Mouse (Mus musculus): ENCODE results near the gene Ip6k1. TPM values are rescaled to one million over a fixed set of nuclear protein-coding genes. Genes with fewer than 3 reads are reported as not detected.

Gene Ip6k1
- polyA plus RNA-seq, 1 experiment = 90.7 TPM

DNA sequence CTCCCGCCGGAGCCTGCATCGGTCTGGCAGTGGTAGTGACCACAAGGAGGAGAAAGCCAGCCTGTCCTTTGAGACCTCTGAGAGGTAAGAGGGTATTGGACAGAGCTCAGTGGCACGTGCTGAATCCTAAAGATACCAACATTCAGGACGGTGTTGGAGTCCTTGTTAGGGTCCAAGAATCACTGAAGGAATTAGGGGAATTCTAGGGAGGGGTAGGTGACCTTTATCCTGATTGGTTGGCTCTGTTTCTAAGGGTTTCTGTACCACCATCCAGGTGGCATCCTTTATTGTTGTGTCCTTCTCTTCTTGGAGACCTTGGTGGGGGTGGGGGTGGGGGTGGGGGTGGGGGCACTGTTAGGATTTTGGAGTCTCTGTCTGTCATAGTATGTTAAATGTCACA is 29.8 kb downstream of the Ip6k1 start:
- no peak for DNase-seq (ENCODE audit: low spot score)

DNA sequence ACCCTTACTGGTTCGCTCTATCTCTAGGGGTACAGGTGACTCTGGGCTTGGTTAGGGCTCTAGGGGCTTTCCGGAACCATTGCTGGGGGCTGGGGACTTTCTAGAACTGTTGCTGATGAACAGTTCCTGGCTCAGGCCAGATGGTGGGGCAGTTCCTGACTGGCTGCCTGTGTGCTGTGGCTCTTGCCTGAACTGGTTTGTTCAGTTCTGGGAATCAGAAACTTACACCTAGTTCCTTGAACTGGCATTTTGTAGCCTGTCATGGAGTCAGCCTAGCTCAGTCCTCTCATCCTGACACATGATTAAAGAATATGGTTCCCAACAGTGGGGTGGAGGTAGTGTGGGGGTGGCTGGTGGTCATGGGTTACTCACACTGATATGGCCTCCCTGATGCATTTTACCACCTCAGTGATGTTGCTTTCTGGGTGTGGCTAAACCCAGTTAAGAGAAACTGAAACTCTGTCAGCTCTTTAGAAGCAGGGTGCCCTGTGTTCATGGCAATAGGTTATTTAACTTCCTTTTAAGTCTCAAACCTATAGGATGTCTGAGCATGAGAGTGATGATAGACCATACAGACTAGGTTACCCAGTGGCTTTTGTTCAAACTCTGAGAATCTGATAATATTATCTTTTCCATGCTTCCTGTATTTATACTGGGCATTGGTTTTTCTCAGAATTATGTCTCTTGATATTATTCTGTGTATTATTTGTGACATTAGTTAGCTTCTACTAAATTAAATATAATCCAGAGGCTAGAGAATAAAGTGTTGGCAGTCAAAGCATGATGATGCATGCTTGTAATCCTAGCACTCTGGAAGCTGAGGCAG is 33.2 kb downstream of the Ip6k1 start:
- DNase-seq (ENCODE audit: low spot score) = no peak

DNA sequence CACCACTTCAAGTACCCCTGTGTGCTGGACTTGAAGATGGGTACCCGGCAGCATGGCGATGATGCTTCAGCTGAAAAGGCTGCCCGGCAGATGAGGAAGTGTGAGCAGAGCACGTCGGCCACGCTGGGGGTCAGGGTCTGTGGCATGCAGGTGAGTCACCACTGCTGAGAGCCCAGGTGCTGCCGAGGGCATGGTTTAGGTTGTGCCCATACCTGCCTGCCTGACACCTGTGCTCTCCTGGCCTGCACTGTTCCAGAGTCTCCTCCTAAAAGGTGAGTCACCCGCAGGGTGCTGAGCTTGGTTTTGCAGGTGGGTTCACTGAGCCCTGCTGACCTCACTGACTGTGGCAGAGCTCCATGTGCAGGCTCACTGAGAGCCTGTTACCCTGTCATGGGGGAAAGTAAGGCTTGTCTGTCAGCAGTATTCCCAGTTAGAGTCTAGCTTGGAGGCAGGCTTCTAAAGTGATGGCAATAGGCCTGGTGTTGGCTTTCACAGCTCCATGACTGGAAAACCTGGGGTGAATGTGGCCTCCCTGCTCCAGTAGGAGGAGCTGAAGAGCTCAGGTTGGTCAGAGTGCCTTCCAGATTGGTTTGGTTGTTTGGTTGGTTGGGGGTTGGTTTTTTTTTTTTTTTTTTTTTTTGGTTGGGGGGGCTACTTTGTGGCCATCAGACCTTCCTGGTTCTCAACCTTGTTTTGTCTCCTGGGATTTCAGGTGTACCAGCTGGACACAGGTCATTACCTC is 42.6 kb downstream of the Ip6k1 start:
- peak; percentile 33 for DNase-seq (ENCODE audit: low spot score)

DNA sequence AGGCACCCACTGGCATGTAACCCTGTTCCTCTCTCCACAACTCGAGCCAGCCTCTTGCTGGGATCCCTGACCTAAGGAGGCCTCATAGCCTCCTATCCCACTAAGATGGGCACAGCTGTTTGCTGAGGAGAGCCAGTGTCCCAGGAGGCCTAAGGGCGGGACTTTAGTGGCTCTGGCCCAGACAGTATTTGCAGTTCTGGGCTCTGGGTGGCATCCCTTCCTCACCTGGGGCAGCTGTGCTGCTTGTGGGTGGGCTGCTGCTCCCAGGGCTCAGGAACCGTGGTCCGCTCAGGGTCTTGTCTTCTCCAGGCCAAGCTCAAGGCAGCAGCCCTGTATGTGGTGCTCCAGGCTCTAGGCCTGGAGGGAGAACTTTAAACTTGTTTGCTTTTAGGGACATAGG is 44.3 kb downstream of the Ip6k1 start:
- DNase-seq (ENCODE audit: low spot score) = no peak

DNA sequence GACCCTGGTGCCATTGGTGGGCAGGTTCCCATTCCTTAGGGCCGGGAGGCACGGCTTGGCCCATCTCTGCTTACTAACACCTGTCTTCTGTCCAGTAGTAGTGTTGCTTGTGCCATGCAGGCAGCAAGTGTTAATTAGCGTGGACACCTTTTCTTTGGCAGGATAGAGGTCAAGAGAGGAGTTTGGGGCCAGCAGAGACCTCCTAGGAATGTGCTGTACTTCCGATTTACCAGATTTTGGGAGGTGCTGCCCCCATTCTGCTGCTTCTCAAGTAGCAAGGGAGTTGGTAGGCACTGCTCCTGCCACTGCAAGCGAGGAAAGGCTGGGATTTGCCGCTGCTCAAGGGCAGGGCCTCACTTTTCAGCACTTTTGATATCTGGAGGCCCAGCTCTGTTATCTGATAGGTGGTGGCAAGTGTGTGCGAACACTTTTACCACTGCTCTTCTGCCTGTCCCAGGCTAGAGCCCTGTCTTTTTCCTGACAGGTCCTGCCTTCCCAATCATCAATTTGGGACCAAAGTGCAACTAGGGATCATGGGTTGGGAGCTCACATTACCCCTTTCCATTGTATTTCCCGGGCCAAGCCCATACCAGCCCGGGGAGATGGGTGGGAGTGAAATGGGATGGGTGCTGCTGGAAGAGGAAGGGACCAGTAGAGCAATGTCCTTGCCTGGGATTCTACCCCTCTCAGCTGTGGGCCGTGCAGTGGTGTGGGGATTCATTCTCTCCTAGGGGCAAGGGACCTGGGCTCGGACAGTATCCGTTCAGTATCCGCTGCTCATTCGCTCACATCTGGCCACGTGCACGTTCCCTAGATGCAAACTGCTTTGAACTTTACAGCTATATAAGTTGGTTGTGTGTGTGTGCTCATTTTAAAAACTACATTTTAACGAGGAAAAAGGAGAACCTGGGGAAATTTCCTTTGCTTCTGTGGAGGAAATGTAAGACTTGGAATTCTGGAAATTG is 45.6 kb downstream of the Ip6k1 start:
- no peak for DNase-seq (ENCODE audit: low spot score)

DNA sequence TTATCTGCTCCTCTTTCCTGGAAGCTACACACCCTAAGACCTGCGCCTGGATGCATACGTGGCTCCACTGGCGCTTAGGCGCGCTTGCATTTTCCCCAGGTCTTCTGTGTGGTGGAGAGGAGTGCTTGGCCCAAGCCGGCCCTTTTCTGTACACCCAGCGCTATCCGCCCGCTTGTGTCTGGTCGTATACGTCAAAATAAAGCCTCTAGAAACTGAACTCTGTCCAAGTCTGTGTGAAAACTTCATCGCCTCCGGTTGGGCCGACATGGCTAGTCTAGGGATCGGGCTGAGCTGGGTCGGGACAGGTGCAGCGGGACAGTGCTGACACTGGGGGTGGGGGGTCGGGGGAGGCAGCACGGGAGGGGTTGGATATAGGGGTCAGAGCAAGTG is 46.3 kb downstream of the Ip6k1 start:
- DNase-seq (ENCODE audit: low spot score) = peak; percentile 41

DNA sequence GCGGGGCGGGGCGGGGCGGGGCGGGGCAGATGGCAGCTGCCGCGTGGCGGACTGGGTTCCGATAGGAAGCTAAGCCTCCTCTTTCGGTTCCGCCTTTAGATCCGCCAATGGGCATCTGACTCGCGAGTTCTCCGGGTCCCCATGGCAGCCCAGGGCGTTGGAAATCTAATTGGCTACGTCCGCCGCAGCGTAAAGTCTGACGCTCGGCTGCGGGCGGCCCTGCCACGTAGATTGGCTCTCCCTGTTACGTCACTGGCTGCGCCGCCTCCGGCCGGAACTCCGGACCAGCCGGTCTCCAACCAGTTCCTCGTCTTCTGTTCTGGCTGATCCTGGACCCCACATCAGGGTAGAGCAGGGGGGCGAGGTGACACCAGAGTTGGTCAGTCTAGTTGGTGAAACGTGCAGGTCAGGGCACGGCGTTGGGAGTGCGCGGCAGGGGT is 46.7 kb downstream of the Ip6k1 start, which contains the start of gene Gmppb:
Gene Gmppb (plus strand): TSS at position 227 of the 440 bp plus-strand sequence.
- DNase-seq (ENCODE audit: low spot score) = peak; percentile 84

DNA sequence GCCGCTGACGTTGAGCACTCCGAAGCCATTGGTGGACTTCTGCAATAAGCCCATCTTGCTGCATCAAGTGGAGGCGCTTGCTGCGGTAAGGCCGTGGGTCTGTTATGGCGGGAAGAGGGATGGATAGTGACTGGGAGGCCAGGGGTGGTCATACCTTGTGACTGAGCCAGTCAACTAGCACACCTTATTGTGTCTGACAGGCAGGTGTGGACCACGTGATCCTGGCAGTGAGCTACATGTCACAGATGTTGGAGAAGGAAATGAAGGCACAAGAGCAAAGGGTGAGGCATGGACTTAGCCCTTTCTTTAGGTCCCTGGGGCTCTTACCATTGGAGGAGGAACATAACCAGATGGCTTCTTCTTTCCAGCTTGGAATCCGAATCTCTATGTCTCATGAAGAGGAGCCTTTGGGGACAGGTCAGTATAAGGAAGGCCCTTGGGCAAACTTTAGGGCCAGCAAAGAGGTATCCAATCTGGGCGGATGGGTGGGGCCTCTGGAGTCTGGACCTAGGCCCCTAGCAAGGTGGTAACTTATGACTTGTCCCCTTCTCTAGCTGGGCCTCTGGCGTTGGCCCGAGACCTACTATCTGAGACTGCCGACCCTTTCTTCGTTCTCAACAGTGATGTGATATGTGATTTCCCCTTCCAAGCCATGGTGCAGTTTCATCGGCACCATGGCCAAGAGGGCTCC is 47.4 kb downstream of the Ip6k1 start:
- no peak for DNase-seq (ENCODE audit: low spot score)

DNA sequence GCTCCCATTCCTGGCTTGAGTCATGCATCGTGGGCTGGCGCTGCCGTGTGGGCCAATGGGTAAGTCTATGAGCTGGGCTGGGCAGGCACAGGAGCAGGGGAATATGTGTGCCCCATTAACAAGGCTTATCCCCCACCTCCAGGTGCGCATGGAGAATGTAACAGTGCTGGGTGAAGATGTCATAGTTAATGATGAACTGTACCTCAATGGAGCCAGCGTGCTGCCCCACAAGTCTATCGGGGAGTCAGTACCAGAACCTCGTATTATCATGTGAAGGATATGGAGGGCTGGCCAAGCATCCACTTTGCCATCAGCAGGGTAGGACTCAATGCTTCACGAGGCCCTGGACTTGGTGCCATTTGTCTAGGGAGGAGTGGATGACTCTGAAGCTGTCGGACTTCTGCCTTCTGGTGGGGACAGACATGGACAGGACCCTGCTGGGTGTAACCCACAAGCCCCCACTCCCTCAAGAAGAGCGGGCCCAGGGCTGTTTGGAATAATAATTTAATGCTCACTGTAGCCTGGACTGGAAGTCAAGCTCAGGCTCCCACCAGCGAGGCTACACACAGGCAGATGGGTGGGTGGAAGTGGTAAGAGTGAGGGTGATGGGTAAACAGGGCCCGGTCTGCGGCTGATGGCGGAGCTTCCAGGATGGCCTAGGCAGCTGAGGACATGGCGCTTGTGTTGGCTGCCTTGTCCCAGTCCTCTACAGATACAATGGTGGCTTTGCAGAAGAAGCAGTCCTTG is 49.1 kb downstream of the Ip6k1 start:
- DNase-seq (ENCODE audit: low spot score) = no peak

DNA sequence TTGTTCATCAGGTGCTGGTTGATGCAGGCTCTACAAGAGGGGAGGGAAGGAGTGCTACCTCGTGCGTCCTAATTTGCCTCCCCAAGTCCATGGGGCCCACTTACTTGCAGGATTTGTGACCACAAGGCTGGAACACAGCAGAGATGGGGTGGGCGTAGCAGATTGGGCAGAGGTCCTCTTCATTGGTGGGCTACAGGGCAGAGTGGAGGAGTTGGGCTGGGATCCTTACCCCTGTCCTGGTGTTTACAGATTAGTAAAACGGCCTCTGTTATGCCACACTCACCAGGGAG is 49.6 kb downstream of the Ip6k1 start:
- no peak for DNase-seq (ENCODE audit: low spot score)

DNA sequence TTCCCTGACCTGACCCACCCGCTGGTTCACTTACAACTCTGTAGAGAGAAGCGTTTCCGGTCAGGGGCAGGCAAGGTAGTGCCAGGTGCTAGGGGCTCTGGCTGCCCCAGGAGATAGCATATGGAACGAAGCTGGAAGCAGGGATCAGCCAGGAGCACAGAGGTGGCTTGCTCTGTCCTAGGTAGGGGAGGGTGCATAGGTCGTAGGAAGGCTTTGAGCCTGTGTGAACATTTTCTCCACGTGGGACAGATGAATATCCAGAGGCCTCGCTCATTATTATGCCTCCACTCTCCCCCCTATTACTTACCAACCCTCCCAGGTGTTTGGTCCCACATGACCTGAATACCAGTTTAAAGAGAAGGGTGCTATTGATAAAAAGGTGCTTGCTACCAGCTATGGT is 50.1 kb downstream of the Ip6k1 start:
- DNase-seq (ENCODE audit: low spot score) = no peak

DNA sequence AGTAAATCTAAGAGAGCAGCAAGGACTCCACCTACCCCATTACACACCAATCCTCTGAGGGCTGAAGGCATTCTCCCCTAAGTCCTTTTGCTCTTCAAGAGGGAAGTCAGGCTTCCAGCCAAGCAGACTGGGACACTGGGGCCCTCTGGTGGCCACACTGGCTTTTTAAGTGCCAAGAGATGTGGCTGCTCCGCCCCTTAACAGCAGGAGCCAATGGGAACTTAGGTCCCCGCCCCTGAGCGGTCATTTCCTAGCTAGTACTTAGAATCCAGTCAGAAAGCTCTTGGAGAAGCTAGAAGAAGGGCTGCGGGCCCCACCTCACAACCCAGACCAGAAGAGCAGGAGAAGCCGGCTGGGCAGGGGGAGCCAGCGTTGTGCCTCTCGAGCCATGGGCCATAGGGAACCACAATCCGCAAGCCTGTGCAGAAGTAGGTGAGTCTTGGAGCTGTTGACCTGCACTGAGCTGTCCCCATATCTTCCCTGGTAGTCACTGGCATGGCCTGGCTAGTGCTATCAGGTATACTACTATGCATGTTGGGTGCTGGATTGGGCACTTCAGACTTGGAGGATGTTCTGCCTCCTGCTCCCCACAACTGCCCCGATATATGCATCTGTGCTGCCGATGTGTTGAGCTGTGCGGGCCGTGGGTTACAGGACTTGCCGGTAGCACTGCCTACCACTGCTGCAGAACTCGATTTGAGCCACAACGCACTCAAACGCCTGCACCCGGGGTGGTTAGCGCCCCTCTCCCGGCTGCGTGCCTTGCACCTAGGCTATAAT is 50.8 kb downstream of the Ip6k1 start, which contains the start of gene Amigo3:
Gene Amigo3 (plus strand): TSS at position 275 of the 780 bp plus-strand sequence.
- DNase-seq (ENCODE audit: low spot score) = peak; percentile 86

DNA sequence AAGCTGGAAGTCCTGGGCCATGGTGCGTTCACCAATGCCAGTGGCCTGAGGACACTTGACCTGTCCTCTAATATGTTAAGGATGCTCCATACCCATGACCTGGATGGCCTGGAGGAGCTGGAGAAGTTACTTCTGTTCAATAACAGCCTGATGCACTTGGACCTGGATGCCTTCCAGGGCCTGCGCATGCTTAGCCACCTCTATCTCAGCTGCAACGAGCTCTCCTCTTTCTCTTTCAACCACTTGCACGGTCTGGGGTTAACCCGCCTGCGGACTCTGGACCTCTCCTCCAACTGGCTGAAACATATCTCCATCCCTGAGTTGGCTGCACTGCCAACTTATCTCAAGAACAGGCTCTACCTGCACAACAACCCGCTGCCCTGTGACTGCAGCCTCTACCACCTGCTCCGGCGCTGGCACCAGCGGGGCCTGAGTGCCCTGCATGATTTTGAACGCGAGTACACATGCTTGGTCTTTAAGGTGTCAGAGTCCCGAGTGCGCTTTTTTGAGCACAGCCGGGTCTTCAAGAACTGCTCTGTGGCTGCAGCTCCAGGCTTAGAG is 51.4 kb downstream of the Ip6k1 start:
- no peak for DNase-seq (ENCODE audit: low spot score)

DNA sequence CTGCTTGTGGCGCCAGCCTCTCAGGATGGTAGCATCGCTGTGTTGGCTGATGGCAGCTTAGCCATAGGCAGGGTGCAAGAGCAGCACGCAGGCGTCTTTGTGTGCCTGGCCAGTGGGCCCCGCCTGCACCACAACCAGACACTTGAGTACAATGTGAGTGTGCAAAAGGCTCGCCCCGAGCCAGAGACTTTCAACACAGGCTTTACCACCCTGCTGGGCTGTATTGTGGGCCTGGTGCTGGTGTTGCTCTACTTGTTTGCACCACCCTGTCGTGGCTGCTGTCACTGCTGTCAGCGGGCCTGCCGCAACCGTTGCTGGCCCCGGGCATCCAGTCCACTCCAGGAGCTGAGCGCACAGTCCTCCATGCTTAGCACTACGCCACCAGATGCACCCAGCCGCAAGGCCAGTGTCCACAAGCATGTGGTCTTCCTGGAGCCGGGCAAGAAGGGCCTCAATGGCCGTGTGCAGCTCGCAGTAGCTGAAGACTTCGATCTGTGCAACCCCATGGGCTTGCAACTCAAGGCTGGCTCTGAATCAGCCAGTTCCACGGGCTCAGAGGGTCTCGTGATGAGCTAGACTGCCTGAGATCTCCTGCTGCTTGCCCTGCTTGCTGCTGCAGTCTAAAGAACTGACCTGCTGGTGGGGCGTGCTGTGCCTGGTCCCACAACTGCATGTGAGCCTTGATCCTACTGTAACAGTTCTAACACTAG is 52.2 kb downstream of the Ip6k1 start:
- no peak for DNase-seq (ENCODE audit: low spot score)

DNA sequence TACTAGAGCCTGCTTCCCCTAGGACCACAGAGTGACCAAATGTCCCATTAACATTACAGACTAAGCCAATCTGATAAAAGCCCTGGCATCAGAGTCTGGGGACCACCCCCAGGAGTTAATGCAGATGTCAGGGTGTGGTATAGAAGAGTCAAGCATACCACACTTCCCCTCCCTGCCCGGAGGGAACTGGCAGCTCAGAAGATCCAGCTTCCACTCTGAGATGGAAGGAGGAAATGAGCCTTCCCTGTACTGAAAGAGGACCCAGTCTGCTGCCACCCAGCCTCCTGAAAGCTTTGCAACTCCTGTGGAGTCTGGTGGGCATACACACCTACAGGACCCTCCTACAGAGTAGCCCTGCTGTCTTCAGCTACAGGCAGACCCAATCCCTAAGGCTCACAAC is 52.8 kb downstream of the Ip6k1 start:
- DNase-seq (ENCODE audit: low spot score) = no peak

DNA sequence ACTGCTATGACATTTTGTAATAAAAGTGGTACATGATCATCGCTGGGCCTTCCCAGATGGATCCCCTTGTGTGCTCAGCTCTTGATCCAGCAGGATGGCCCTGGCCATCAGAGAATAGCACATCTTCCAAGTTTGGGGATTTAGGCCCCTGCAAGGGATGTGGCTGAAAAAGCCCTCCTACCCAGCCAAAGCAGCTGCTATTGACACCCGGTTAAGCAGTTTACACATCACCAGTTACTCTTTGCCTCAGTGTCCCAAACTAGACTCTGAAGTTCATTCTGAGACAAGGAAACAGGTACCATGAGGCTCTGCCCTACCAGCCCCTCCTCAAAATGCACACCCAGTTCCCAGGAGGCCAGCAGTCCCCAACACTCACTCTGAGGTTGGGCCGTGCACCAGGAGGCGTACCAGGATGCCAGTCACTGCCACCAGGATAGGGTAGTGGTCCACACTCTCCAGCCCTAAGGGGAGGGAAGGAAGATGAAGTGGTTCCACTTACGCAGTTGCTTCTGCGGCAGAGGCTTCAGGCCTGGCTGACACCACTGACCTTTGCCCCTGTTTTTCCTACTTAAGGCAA is 53.4 kb downstream of the Ip6k1 start:
- no peak for DNase-seq (ENCODE audit: low spot score)

DNA sequence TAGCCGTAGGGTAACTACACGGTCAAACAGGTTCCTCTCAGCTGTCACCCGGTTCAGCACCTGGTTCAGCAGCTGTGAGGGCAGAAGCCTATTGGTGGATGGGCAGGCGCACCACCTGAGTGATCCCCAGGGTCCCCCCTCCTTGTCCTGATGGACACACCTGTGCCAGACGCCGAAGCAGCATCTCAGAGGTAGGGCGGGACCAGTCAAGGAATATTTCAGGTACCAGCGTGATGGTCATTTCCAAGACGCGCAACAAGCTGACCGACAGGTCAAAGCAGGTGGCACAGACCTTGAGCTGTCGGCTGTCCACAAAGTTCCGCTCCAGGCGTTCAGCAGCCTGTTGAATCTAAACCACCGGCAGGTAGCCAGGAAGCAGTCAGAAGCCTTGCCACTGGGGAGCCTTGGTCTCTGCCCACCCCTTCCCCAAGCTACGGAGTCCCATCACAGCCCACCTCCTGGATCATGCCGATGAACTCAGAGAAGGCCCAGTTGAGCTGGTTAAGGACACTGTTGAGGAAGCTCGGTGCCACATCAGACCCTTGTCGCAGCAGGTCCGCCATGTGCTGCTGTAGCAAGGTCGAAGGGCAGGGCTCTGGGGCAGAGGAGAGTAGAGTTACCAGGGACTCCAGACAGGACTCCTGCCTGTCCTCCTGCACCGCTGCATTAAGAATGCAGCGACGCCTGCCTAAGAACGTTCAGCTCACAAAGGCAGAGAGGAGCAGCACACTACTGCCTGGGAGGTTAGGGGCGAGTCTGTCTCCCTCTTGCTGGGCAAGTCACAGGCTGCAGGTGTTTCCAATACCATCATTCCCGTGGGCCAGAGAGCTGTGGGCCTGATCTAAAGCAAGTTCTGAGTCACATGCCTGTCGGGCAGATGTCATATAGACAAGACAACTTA is 54.3 kb downstream of the Ip6k1 start:
- no peak for DNase-seq (ENCODE audit: low spot score)

DNA sequence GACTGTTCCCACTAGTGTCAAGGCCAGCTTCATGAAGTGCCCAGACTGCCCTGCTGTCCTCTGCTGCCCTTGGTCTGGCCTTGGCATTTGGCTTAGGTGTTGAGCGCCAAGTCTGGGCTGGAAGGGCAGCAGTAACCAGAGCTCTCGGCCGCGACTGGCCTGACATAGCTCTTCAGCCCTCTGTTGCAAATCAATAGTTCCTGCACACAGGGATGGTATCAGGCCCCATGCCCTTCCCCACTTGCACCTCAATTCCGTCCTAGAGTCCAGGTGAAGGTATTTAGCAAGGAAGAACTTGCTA is 54.9 kb downstream of the Ip6k1 start:
- DNase-seq (ENCODE audit: low spot score) = no peak

All from urinary bladder, adult 2 months (tissue).